Mouse (Mus musculus): ENCODE measurements around the gene Sipa1l1. TPM values are rescaled to one million over a fixed set of nuclear protein-coding genes. Genes with fewer than 3 reads are reported as not detected.

The Sipa1l1 gene
- polyA plus RNA-seq, 1 experiment from 2014 or later = 4.3 TPM

DNA sequence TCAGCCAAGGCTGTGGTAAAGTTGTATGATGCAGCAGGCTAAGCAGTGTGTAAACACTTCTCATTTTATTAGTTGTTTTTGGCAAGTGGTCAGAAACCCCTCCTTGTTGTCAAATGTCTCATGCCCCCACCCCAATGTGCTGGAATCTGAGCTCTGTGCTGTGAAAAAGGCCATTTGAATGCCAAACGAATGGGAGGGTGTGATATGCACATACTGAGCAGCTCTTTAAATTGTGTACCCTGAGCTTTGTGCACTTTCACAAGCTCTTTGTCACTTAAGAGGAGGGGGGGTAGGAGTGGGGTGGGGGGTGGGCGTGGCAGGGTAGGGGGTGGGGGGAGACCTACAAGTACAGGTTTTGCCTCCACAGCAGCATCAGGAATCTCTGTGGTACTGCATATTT, 24.4 kb downstream of the Sipa1l1 start:
- Histone ChIP-seq H3K27ac (no peak overlapping the region), H3K27me3 (no peaks in the 10 kb centered on the region), H3K4me2 (no peak overlapping the region), H3K4me1 (replicated peaks) (peaks cover 70% of the 10 kb centered on the region), H3K4me3 (replicated peaks) (no peak overlapping the region), H3K9ac (no peak overlapping the region), H3K36me3 (no peaks in the 10 kb centered on the region), H3K9me3 (replicated peaks) (no peaks in the 10 kb centered on the region)
- 47% methylated on average over 2 of the region's 2 CpGs for WGBS (ENCODE audit: insufficient replicate concordance)
- DNase-seq (no peak), ATAC-seq (ENCODE audit: low read depth) (no peak)

DNA sequence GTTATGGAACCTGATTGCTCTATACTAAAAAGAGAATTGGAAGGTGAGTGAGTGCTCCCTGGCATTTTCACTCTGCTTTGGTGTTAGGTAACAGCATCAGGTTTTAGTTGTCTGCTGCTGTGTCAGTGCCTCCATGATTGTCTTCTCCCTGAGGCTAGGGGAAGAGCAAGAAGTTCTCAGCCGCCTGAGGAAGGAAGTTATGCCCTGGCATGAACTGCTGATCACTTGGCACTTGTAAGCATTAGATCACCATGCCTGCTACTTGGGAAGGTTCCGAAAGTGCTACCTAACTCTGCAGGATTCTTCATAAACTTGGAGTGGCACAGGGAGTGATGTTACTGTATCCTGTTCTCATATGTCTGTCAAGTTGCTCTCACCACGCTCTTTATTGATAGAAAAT, 25.8 kb downstream of the Sipa1l1 start:
- ATAC-seq (ENCODE audit: low read depth) = no peak
- no peak overlapping the region for H3K4me2 ChIP-seq
- H3K9ac ChIP-seq = no peak overlapping the region
- no peak overlapping the region for H3K27ac ChIP-seq
- H3K4me1 ChIP-seq (replicated peaks) = peaks cover 56% of the 10 kb centered on the region
- 72% methylated on average over 3 of the region's 3 CpGs for WGBS (ENCODE audit: insufficient replicate concordance)
- H3K9me3 ChIP-seq (replicated peaks) = no peaks in the 10 kb centered on the region
- DNase-seq = no peak
- no peaks in the 10 kb centered on the region for H3K27me3 ChIP-seq
- H3K4me3 ChIP-seq (replicated peaks) = no peak overlapping the region
- H3K36me3 ChIP-seq = no peaks in the 10 kb centered on the region

DNA sequence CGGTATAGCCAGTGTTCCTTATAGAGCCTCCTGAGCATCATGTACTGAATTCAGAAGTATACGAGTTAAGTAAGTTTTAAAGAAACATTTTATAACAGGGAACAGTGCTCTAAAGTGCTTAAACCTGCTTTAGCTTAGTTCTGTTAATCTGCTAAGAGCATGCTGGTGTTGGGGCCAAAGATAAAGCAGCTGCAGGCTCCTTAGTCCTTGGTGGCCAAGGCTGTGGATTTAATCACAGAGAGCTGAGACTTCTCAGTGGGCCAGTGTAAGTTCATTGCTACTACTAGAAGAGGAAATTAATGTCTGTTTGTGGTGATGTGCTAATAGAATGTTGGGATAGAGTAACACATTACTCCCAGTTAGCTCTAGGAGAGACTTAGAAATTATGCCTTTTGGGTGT, 27.1 kb downstream of the Sipa1l1 start:
- Histone ChIP-seq H3K4me1 (replicated peaks) (peaks cover 44% of the 10 kb centered on the region), H3K36me3 (no peaks in the 10 kb centered on the region), H3K4me3 (replicated peaks) (no peak overlapping the region), H3K4me2 (no peak overlapping the region), H3K27me3 (no peaks in the 10 kb centered on the region), H3K27ac (no peak overlapping the region), H3K9me3 (replicated peaks) (no peaks in the 10 kb centered on the region), H3K9ac (no peak overlapping the region)
- peak; percentile 46 for DNase-seq
- 50% methylated on average over 2 of the region's 2 CpGs for WGBS (ENCODE audit: insufficient replicate concordance)
- ATAC-seq (ENCODE audit: low read depth) = peak; percentile 77

DNA sequence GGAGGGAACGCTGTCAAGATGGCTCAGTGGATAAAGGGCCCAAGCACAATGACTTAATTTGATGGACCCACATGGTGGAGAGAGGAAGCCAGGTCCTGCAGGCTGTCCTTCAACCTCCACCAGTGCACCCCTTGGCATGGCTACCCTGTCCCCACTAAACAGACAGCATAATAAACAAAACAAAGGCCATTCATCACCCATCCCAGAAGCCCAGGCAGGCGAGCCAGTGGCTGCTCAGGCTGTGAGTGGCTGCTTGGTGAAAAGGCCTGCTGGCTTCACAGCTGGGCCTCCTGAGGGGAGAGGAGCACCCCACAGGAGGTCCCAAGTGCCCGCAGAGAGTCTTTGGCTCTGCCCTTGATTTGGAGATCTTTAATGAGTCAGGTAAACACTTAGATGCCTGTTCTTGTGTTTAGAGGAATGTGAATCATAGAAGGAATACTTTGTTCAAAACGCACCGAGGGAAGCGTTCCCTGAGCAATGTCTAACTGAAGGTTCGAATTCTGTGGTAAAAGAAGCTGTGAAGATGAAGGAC, 27.6 kb downstream of the Sipa1l1 start:
- Histone ChIP-seq H3K27me3 (no peaks in the 10 kb centered on the region), H3K4me1 (replicated peaks) (peaks cover 43% of the 10 kb centered on the region), H3K27ac (no peak overlapping the region), H3K4me2 (no peak overlapping the region), H3K4me3 (replicated peaks) (no peak overlapping the region), H3K9me3 (replicated peaks) (no peaks in the 10 kb centered on the region), H3K36me3 (no peaks in the 10 kb centered on the region), H3K9ac (no peak overlapping the region)
- 60% methylated on average over 7 of the region's 7 CpGs for WGBS (ENCODE audit: insufficient replicate concordance)
- DNase-seq (no peak), ATAC-seq (ENCODE audit: low read depth) (peak; percentile 47)

DNA sequence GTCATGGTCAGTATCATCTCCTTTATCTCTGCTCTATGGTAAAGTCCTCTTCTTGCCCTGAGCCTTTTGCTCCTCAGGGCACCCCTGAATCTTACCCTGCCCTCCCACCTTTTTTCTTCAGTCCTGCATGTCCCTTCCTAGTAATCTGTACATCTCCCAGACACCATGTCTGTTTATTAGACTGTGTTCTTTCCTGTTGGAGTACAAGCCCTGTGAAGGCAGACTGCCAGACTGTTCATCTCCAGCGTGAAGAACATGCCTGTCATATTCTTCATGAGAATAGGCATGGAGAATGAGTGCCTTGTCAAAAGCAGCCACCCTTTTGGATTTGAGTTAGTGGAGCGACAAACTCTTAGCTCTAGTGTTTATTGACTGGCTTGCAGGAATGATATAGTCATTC, 28.1 kb downstream of the Sipa1l1 start:
- Histone ChIP-seq H3K9me3 (replicated peaks) (no peaks in the 10 kb centered on the region), H3K9ac (no peak overlapping the region), H3K4me2 (no peak overlapping the region), H3K4me3 (replicated peaks) (no peak overlapping the region), H3K27me3 (no peaks in the 10 kb centered on the region), H3K27ac (no peak overlapping the region), H3K4me1 (replicated peaks) (peaks cover 44% of the 10 kb centered on the region), H3K36me3 (no peaks in the 10 kb centered on the region)
- 58% methylated on average over 2 of the region's 2 CpGs for WGBS (ENCODE audit: insufficient replicate concordance)
- ATAC-seq (ENCODE audit: low read depth) (no peak), DNase-seq (no peak)

DNA sequence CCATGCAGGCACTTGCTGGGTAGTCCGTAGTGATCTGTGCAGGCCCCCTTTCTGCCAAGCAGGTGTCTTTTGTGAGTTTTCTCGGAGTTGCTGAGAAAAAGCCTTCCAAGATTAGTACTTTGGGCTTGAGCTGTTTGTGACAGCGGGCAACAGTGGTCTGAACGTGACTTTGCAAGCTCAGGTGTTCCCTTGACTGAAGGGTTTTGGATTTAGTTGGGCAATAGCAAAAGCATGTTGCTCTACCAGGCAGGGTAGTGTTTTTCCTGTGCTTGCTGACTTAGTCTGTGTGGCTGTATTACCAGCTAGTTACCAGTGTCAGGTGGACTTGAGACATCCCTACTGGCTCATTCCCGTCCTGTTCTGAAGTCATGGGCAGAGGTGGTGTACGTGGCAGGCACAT, 30.2 kb downstream of the Sipa1l1 start:
- DNase-seq (no peak), ATAC-seq (ENCODE audit: low read depth) (no peak)
- H3K27ac ChIP-seq = no peak overlapping the region
- WGBS (ENCODE audit: insufficient replicate concordance) = 77% methylated on average over 6 of the region's 6 CpGs
- H3K4me3 ChIP-seq (replicated peaks) = no peak overlapping the region
- no peaks in the 10 kb centered on the region for H3K36me3 ChIP-seq
- peaks cover 41% of the 10 kb centered on the region for H3K4me1 ChIP-seq (replicated peaks)
- H3K9me3 ChIP-seq (replicated peaks) = no peaks in the 10 kb centered on the region
- H3K27me3 ChIP-seq = no peaks in the 10 kb centered on the region
- no peak overlapping the region for H3K4me2 ChIP-seq
- no peak overlapping the region for H3K9ac ChIP-seq

DNA sequence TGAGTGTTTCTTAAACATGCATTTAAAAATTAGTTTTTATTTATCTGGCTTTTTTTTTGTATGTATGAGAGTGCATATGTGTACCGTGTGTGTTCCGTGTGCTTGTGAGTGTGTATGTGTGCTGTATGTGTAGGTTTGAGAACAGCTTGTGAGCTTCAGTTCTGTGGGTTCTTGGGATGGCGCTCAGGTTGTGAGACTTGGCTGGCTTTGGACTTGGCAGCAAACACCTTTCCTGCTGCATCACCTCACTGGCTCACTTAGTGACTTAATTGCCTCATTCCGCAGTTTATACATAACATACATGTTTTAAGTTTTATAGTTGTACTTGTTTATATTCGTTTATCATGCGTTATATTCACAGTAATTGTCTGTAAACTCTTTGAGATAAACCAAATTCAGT, 35.0 kb downstream of the Sipa1l1 start:
- Histone ChIP-seq H3K36me3 (no peaks in the 10 kb centered on the region), H3K27ac (no peak overlapping the region), H3K4me2 (no peak overlapping the region), H3K9me3 (replicated peaks) (no peaks in the 10 kb centered on the region), H3K27me3 (no peaks in the 10 kb centered on the region), H3K4me1 (replicated peaks) (peaks cover 17% of the 10 kb centered on the region), H3K4me3 (replicated peaks) (no peak overlapping the region), H3K9ac (no peak overlapping the region)
- WGBS (ENCODE audit: insufficient replicate concordance) = 82% methylated on average over 6 of the region's 6 CpGs
- DNase-seq (no peak), ATAC-seq (ENCODE audit: low read depth) (no peak)

DNA sequence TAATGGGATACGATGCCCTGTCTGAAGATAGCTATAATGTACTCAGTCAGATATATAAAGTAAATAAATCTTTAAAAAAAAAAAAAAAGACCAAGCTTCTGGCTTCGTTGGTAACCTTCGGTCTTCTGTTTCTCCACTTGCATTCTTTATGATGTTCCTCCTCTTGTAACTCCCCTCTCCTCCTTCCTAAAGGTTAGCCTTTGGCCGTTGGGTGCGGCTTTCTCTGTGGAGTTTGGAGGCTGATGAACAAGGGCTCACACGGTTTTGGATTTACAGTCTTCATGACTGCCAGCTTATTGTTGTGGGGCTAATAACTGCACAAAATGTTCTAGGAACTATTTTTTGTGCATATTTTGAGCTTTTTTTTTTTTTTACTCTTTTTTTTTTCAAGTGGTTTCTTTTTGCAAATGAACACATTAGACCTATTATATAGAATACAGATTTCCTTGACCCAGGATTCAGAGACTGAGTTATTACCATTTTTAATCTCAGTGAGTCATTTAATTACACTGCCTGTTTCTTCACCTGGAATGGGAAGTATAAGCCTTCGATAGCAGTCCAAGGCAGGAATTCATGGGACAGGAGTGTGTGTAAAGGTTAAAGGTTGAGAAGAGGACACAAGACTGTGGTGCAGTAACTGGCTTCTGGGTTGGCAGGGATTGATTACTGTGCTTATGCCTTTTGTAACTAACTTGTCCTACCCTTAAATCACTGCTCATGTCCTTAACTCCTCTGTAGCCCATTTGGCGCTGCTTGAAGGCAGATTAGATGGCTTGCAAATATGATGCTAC, 37.9 kb downstream of the Sipa1l1 start:
- ATAC-seq (ENCODE audit: low read depth) = no peak
- Histone ChIP-seq H3K9ac (no peak overlapping the region), H3K36me3 (no peaks in the 10 kb centered on the region), H3K4me2 (no peak overlapping the region), H3K4me1 (replicated peaks) (peaks cover 18% of the 10 kb centered on the region), H3K4me3 (replicated peaks) (no peak overlapping the region), H3K27ac (no peak overlapping the region), H3K27me3 (no peaks in the 10 kb centered on the region), H3K9me3 (replicated peaks) (no peaks in the 10 kb centered on the region)
- no peak for DNase-seq
- WGBS (ENCODE audit: insufficient replicate concordance) = 69% methylated on average over 8 of the region's 8 CpGs

DNA sequence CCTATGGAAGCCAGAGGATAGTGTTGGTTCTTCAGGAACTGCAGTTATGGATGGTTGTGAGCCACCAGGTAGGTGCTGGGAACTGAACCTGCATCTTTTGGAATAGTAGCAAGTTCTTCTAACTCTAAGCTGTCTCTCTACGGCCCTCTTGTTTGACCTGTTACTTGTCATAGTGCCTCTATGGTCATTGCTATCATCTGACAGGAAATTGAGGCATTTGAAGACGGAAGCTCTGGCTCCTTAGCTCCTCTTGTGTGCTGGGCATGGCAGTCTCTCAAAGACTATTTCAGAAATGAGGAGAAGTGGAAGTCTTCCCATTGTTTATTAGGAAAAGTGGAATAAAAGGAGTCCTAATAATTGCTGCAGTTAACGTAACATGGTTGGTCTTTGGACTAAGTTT, 38.9 kb downstream of the Sipa1l1 start:
- Histone ChIP-seq H3K27me3 (no peaks in the 10 kb centered on the region), H3K9ac (no peak overlapping the region), H3K4me3 (replicated peaks) (no peak overlapping the region), H3K27ac (no peak overlapping the region), H3K4me2 (no peak overlapping the region), H3K9me3 (replicated peaks) (no peaks in the 10 kb centered on the region), H3K36me3 (no peaks in the 10 kb centered on the region), H3K4me1 (replicated peaks) (peaks cover 12% of the 10 kb centered on the region)
- 58% methylated on average over 3 of the region's 3 CpGs for WGBS (ENCODE audit: insufficient replicate concordance)
- DNase-seq (no peak), ATAC-seq (ENCODE audit: low read depth) (no peak)

DNA sequence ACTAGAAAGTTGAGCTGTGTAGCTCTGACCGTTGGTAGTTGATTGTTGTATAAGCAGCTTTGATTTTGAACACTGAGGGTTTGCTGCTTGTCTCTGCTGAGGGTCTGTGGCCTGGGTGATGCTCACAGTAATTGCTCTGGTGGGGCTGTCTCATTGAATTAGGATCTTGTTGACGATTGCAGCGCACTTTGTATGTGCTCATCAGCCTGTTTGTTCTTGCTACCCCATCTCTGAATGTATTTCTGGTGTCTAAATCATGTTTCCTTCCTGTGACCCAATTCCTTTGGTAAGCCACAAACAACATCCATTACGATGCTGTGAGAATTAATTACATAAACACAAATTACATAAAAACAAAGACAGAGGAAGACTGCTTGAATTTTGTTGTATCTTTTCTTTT, 39.5 kb downstream of the Sipa1l1 start:
- no peak for ATAC-seq (ENCODE audit: low read depth)
- WGBS (ENCODE audit: insufficient replicate concordance) = 72% methylated on average over 4 of the region's 4 CpGs
- Histone ChIP-seq H3K27ac (no peak overlapping the region), H3K4me1 (replicated peaks) (peaks cover 12% of the 10 kb centered on the region), H3K4me2 (no peak overlapping the region), H3K9ac (no peak overlapping the region), H3K4me3 (replicated peaks) (no peak overlapping the region), H3K27me3 (no peaks in the 10 kb centered on the region), H3K36me3 (no peaks in the 10 kb centered on the region), H3K9me3 (replicated peaks) (no peaks in the 10 kb centered on the region)
- no peak for DNase-seq

DNA sequence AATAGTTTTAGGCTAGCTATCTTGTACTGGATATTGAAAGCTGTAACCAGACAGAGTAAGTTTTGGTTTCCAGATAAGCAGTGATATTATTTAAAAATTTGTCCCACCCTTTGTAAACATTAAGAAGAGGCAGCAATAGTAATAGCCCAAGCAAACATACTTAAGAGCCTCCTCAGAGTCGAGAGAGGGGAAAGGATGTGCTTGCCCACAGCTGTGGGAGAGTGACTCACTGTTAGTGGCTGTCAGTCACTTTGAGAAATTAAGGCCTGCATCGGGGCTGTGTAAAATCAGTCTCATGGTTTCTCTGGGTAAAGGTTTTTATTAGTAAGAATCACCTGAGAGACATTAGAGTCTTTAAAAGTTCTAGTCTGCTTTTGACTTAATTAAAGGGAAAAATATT, 40.6 kb downstream of the Sipa1l1 start:
- Histone ChIP-seq H3K36me3 (peaks cover 5% of the 10 kb centered on the region; the same call in 1 of the 2 replicates), H3K4me3 (replicated peaks) (no peak overlapping the region), H3K27me3 (no peaks in the 10 kb centered on the region), H3K4me1 (replicated peaks) (peaks cover 14% of the 10 kb centered on the region), H3K4me2 (no peak overlapping the region), H3K9me3 (replicated peaks) (no peaks in the 10 kb centered on the region), H3K9ac (no peak overlapping the region), H3K27ac (no peak overlapping the region)
- DNase-seq (no peak), ATAC-seq (ENCODE audit: low read depth) (no peak)
- WGBS (ENCODE audit: insufficient replicate concordance) = 31% methylated on average over 2 of the region's 2 CpGs

DNA sequence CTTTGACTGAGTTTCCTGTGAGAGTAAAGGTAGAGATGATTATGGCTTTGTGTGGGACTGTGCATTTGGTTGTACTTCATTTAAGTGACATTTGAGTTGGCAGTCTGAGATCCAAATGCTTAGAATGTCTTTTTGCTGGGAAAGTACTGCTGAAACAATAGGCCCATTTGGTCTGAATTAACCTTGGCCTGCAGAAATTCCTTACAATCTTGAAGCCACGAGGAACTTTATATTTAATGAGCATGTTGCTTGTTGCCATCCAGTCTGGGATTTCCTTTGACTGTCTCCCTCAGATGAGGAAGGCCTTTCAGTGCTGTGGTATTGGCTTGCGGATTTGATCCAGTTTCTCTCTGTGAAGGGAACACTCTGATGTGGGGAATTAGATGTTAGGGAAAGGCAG, 43.9 kb downstream of the Sipa1l1 start:
- H3K9ac ChIP-seq = no peak overlapping the region
- H3K36me3 ChIP-seq = peaks cover 5% of the 10 kb centered on the region; the same call in 1 of the 2 replicates
- H3K4me3 ChIP-seq (replicated peaks) = no peak overlapping the region
- H3K9me3 ChIP-seq (replicated peaks) = no peaks in the 10 kb centered on the region
- no peak overlapping the region for H3K4me2 ChIP-seq
- DNase-seq = no peak
- peaks cover 12% of the 10 kb centered on the region for H3K4me1 ChIP-seq (replicated peaks)
- H3K27me3 ChIP-seq = no peaks in the 10 kb centered on the region
- 73% methylated on average over 2 of the region's 2 CpGs for WGBS (ENCODE audit: insufficient replicate concordance)
- H3K27ac ChIP-seq = no peak overlapping the region
- ATAC-seq (ENCODE audit: low read depth) = no peak

All from liver, embryonic 13.5 days (tissue).